Mouse (Mus musculus): ENCODE results near the gene Prkag3. TPM values are rescaled to one million over a fixed set of nuclear protein-coding genes. Genes with fewer than 3 reads are reported as not detected.

Gene Prkag3
- total RNA-seq (2021): not detected

- peak; percentile 50 for DNase-seq
- intact Hi-C loops (cut with DNase I): no loop called here
Observed at GRCm38 (mm10) chr1:74748643-74749271, at the start of gene Prkag3. Gene Prkag3 (minus strand): TSS chr1:74749221.

GRCm38 (mm10) chr1:74797459-74797858 lies 48.4 kb upstream of the Prkag3 start:
- peak; percentile 94 for DNase-seq
- intact Hi-C loops (cut with DNase I): no loop called here

GRCm38 (mm10) chr1:74795145-74795529 lies 46.1 kb upstream of the Prkag3 start:
- DNase-seq: no peak
- intact Hi-C loops (cut with DNase I): no loop called here

- intact Hi-C loops (cut with DNase I): no loop called here
- DNase-seq: no peak
Observed at GRCm38 (mm10) chr1:74794487-74795144, 45.6 kb upstream of the Prkag3 start.

- intact Hi-C loops (cut with DNase I): no loop called here
- no peak for DNase-seq
Observed at GRCm38 (mm10) chr1:74792831-74793660, 44.0 kb upstream of the Prkag3 start.

GRCm38 (mm10) chr1:74791249-74791648 lies 42.2 kb upstream of the Prkag3 start, which contains the start of gene Wnt10a:
Gene Wnt10a (plus strand): TSS chr1:74791516.
- DNase-seq: no peak
- intact Hi-C loops (cut with DNase I): no loop called here

GRCm38 (mm10) chr1:74790095-74790494 lies 41.1 kb upstream of the Prkag3 start:
- intact Hi-C loops (cut with DNase I): no loop called here
- no peak for DNase-seq

- no peak for DNase-seq
- intact Hi-C loops (cut with DNase I): no loop called here
Observed at GRCm38 (mm10) chr1:74788603-74789176, 39.7 kb upstream of the Prkag3 start.

GRCm38 (mm10) chr1:74787846-74788245 lies 38.8 kb upstream of the Prkag3 start:
- DNase-seq: peak; percentile 74
- intact Hi-C loops (cut with DNase I): no loop called here

GRCm38 (mm10) chr1:74784041-74784759 lies 35.2 kb upstream of the Prkag3 start:
- intact Hi-C loops (cut with DNase I): no loop called here

GRCm38 (mm10) chr1:74783554-74783953 lies 34.5 kb upstream of the Prkag3 start:
- intact Hi-C loops (cut with DNase I): no loop called here
- no peak for DNase-seq

More at GRCm38 (mm10) chr1:74784041-74784759, 35.2 kb upstream of the Prkag3 start:
- peak; percentile 69 for DNase-seq

- intact Hi-C loops (cut with DNase I): no loop called here
Observed at GRCm38 (mm10) chr1:74782045-74782444, 33.0 kb upstream of the Prkag3 start.

GRCm38 (mm10) chr1:74778934-74779486 lies 30.0 kb upstream of the Prkag3 start:
- intact Hi-C loops (cut with DNase I): no loop called here
- no peak for DNase-seq

More at GRCm38 (mm10) chr1:74782045-74782444, 33.0 kb upstream of the Prkag3 start:
- DNase-seq: no peak

- no peak for DNase-seq
- intact Hi-C loops (cut with DNase I): no loop called here
Observed at GRCm38 (mm10) chr1:74775816-74776215, 26.8 kb upstream of the Prkag3 start.

GRCm38 (mm10) chr1:74774062-74774461 lies 25.0 kb upstream of the Prkag3 start:
- intact Hi-C loops (cut with DNase I): no loop called here
- DNase-seq: no peak

GRCm38 (mm10) chr1:74773136-74773535 lies 24.1 kb upstream of the Prkag3 start:
- peak; percentile 72 for DNase-seq
- intact Hi-C loops (cut with DNase I): no loop called here

GRCm38 (mm10) chr1:74771931-74772620 lies 23.1 kb upstream of the Prkag3 start:
- intact Hi-C loops (cut with DNase I): no loop called here
- no peak for DNase-seq

- DNase-seq: no peak
- intact Hi-C loops (cut with DNase I): no loop called here
Observed at GRCm38 (mm10) chr1:74771845-74771930, 22.7 kb upstream of the Prkag3 start, which contains the start of gene Wnt6. Gene Wnt6 (plus strand): TSS chr1:74771892.

GRCm38 (mm10) chr1:74771467-74771844 lies 22.4 kb upstream of the Prkag3 start:
- intact Hi-C loops (cut with DNase I): no loop called here
- DNase-seq: no peak

Data from left cerebral cortex, postnatal 4 days (tissue).